Mouse (Mus musculus): ENCODE measurements around the gene Ttc6. TPM values are rescaled to one million over a fixed set of nuclear protein-coding genes. Genes with fewer than 3 reads are reported as not detected.

Ttc6 gene
- polyA plus RNA-seq, 1 experiment from 2014 or later = 0.62 TPM

DNA sequence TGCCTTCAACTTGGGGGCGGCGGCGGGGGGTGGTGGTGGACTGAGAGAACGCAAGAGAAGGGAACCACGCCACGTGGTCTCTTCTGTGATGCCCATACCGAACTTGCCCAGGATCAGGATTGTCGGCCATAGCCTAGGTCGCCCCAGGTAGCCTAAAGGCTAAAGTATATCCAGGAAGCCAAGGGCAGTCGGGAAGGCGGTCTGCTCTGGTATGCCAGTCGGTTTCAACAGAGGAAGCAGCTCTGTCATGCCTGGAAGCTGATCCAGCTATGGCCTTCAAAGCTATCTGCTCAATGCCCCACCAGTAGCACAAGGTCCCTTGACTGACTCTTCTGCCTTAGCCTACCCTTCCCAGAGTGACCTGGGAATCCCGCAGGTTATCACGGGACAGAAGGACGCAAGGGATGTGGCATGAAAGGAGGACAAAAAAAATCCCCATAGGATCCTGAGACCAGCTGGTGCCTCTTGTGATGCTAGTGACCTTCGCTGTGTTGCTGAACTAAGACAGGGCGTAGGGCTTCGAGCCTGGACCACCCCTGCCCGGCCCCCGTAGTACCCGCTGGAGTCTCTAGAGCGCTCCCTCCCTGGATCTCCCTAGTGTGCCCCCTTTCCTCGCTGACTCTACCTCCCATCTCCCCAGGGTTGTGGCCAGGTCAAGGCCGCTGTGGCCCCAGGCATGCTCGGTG lies 14.8 kb upstream of the Ttc6 start:
- peaks cover 99% of the 10 kb centered on the region for H3K27me3 ChIP-seq (ENCODE audit: insufficient read depth, poor library complexity, severe bottlenecking)

DNA sequence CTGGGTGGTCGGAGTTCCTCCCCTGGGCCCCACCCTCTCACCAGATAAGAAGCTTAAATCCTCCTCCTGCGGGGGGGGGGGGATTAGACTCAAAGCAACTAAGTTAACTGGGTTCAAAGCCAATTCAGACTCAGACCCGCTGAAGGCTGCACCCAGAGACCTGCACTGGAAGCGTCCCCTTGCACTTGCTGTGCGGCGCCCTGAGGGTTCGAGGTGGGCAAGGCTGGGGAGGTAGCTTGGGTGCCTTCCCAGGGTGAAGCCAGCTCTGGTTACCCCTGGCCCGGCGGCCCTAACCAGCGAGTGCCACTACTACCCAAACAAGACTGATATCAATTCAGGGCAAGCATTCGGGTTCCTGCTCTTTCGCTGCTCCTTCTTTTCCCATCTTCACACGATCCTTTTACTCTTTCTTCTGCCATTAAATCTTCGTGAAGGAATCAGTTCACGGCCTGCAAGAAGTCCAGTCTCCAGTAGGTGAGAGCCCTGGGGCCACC lies 14.2 kb upstream of the Ttc6 start:
- DNase-seq (ENCODE audit: low spot score) = peak; percentile 74
- H3K4me3 ChIP-seq = peak overlapping the region; percentile 18; the same call in 1 of the 2 replicates

More for the DNA sequence above, 14.8 kb upstream of the Ttc6 start:
- H3K9me3 ChIP-seq = no peaks in the 10 kb centered on the region
- 2% methylated on average over 25 of the region's 25 CpGs for WGBS
- no peak overlapping the region for H3K27ac ChIP-seq
- no peaks in the 10 kb centered on the region for H3K36me3 ChIP-seq
- H3K4me3 ChIP-seq = peak overlapping the region; percentile 19
- H3K4me1 ChIP-seq = peaks cover 30% of the 10 kb centered on the region
- no peak for DNase-seq (ENCODE audit: low spot score)

GRCm38 (mm10) chr12:57550181-57550808 lies 13.6 kb upstream of the Ttc6 start:
- WGBS = 1% methylated on average over 31 of the region's 31 CpGs
- H3K4me3 ChIP-seq = no peak overlapping the region
- no peak overlapping the region for H3K27ac ChIP-seq
- H3K36me3 ChIP-seq = no peaks in the 10 kb centered on the region
- DNase-seq (ENCODE audit: low spot score) = peak; percentile 74
- peaks cover 96% of the 10 kb centered on the region for H3K27me3 ChIP-seq (ENCODE audit: insufficient read depth, poor library complexity, severe bottlenecking)
- no peaks in the 10 kb centered on the region for H3K9me3 ChIP-seq
- H3K4me1 ChIP-seq = peaks cover 28% of the 10 kb centered on the region

More for the DNA sequence above, 14.2 kb upstream of the Ttc6 start:
- Histone ChIP-seq H3K4me1 (peaks cover 30% of the 10 kb centered on the region), H3K36me3 (no peaks in the 10 kb centered on the region), H3K27me3 (ENCODE audit: insufficient read depth, poor library complexity, severe bottlenecking) (peaks cover 99% of the 10 kb centered on the region), H3K9me3 (no peaks in the 10 kb centered on the region), H3K27ac (no peak overlapping the region)
- WGBS = under 1% methylated on average over 15 of the region's 15 CpGs

GRCm38 (mm10) chr12:57550881-57551280 lies 13.0 kb upstream of the Ttc6 start:
- no peak for DNase-seq (ENCODE audit: low spot score)
- Histone ChIP-seq H3K4me1 (peaks cover 25% of the 10 kb centered on the region), H3K27ac (no peak overlapping the region), H3K36me3 (no peaks in the 10 kb centered on the region), H3K9me3 (no peaks in the 10 kb centered on the region), H3K4me3 (no peak overlapping the region), H3K27me3 (ENCODE audit: insufficient read depth, poor library complexity, severe bottlenecking) (peaks cover 93% of the 10 kb centered on the region)
- WGBS = 2% methylated on average over 8 of the region's 8 CpGs

DNA sequence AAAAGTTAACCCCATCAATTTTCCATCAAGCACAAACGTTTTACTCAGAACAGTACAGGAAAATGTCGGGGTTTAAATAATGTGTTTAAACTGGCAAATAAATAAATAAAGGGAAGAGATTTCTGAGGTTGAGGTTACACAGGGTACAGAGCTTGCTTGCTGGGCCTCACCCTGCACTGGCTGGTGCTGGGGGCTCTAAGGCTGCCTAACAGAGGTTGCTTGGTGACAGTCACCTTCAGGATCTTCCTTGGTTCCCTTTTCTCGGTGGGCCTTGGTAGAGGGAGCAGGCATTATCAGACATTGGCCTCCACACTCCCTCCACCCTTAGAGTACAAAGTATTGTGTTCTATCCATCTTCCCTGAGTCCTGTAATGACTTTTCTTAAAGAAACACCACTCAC lies 11.6 kb upstream of the Ttc6 start:
- Histone ChIP-seq H3K9me3 (no peaks in the 10 kb centered on the region), H3K4me3 (no peak overlapping the region), H3K36me3 (no peaks in the 10 kb centered on the region), H3K27ac (no peak overlapping the region), H3K27me3 (ENCODE audit: insufficient read depth, poor library complexity, severe bottlenecking) (peaks cover 84% of the 10 kb centered on the region), H3K4me1 (peaks cover 17% of the 10 kb centered on the region)
- 13% methylated on average over 3 of the region's 3 CpGs for WGBS
- DNase-seq (ENCODE audit: low spot score) = no peak

- H3K27ac ChIP-seq = no peak overlapping the region
- WGBS = 38% methylated on average over 3 of the region's 3 CpGs
- peaks cover 9% of the 10 kb centered on the region for H3K4me1 ChIP-seq
- no peaks in the 10 kb centered on the region for H3K36me3 ChIP-seq
- no peaks in the 10 kb centered on the region for H3K9me3 ChIP-seq
- H3K4me3 ChIP-seq = no peak overlapping the region
- H3K27me3 ChIP-seq (ENCODE audit: insufficient read depth, poor library complexity, severe bottlenecking) = peaks cover 66% of the 10 kb centered on the region
- no peak for DNase-seq (ENCODE audit: low spot score)
These were observed 9.8 kb upstream of the Ttc6 start for GRCm38 (mm10) chr12:57554091-57554490.

- H3K27ac ChIP-seq = no peak overlapping the region
- peaks cover 32% of the 10 kb centered on the region for H3K27me3 ChIP-seq (ENCODE audit: insufficient read depth, poor library complexity, severe bottlenecking)
- no peaks in the 10 kb centered on the region for H3K36me3 ChIP-seq
- no peak for DNase-seq (ENCODE audit: low spot score)
- WGBS = 9% methylated on average over 9 of the region's 9 CpGs
- peak overlapping the region; percentile 30; the same call in 1 of the 2 replicates for H3K4me3 ChIP-seq
- H3K9me3 ChIP-seq = no peaks in the 10 kb centered on the region
- 0 out of 2 replicates have a peak, but pooled peaks cover 9% of the 10 kb centered on the region for H3K4me1 ChIP-seq
These were observed 7.9 kb downstream of the Ttc6 start for GRCm38 (mm10) chr12:57571773-57572172.

DNA sequence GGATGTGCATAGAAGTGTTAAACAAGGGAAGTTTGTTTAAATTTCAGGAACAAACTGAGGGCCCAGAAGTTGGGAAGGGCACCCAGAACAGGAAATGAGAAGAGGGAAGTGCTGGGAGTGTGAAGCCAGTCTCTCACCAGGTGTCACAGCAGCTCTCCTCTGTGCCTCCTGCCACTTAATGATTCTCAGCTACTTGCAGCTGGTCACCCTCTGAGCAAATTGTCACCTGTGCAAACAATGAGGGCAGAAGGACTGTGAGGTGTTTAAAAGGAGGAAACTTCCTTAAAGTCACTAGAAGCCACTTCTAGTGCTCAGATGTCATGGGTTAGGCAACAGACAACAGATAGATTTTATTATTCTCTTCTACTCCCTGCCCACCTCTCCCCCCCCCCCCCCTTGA lies 8.5 kb downstream of the Ttc6 start:
- H3K4me1 ChIP-seq = 0 out of 2 replicates have a peak, but pooled peaks cover 9% of the 10 kb centered on the region
- H3K27ac ChIP-seq = no peak overlapping the region
- DNase-seq (ENCODE audit: low spot score) = no peak
- H3K9me3 ChIP-seq = no peaks in the 10 kb centered on the region
- no peak overlapping the region for H3K4me3 ChIP-seq
- H3K27me3 ChIP-seq (ENCODE audit: insufficient read depth, poor library complexity, severe bottlenecking) = peaks cover 37% of the 10 kb centered on the region
- H3K36me3 ChIP-seq = no peaks in the 10 kb centered on the region

GRCm38 (mm10) chr12:57575931-57576628 lies 12.2 kb downstream of the Ttc6 start:
- Histone ChIP-seq H3K27ac (peak overlapping the region; percentile 69), H3K27me3 (ENCODE audit: insufficient read depth, poor library complexity, severe bottlenecking) (peaks cover 40% of the 10 kb centered on the region), H3K36me3 (no peaks in the 10 kb centered on the region), H3K4me3 (peak overlapping the region; percentile 67), H3K4me1 (0 out of 2 replicates have a peak, but pooled peaks cover 9% of the 10 kb centered on the region), H3K9me3 (no peaks in the 10 kb centered on the region)
- DNase-seq (ENCODE audit: low spot score) = no peak
- 1% methylated on average over 80 of the region's 81 CpGs for WGBS

DNA sequence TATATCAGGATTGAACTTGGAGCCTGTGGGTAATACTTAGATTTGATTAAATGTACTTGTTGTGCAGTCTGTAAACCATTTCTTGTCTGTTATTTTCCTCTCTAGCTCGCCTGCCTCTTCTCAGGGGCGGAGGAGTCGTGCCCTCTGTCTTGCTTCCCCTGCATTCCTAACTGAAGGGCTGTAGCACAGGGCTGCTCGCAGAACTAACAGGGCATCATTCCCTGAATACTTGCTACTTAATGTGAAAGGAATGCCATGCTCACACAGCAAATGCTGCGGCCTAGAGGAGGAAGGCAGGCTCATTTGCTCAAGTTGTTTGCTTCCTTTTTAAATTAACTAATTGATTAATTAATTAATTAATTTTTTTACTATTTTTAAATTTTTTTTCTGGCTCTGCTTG lies 43.7 kb downstream of the Ttc6 start:
- WGBS = 28% methylated on average over 5 of the region's 5 CpGs
- peak; percentile 83 for DNase-seq (ENCODE audit: low spot score)
- no peak overlapping the region for H3K4me3 ChIP-seq
- no peak overlapping the region for H3K27ac ChIP-seq
- H3K4me1 ChIP-seq = no peaks in the 10 kb centered on the region
- no peaks in the 10 kb centered on the region for H3K36me3 ChIP-seq
- H3K27me3 ChIP-seq (ENCODE audit: insufficient read depth, poor library complexity, severe bottlenecking) = no peaks in the 10 kb centered on the region
- H3K9me3 ChIP-seq = no peaks in the 10 kb centered on the region

DNA sequence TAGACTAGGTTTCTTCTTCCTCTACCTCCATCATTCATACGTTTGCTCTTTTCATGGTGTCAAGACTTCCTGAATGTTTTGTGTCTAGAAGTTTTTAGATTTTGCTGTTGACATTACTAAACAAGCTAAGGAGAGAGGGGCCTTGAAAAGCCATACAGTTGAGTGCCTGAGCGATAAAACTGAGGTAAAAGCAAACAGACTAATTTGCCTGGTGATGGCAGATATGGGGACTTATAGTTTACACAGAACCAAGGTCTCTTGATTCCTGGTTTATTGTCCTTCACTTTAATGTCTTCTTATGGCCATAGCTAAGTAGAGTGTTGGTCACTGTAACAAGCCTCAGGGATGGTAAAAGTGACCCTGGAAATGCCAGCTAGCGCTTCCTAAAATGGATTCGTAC lies 51.2 kb downstream of the Ttc6 start:
- no peak overlapping the region for H3K27ac ChIP-seq
- no peak overlapping the region for H3K4me3 ChIP-seq
- no peaks in the 10 kb centered on the region for H3K36me3 ChIP-seq
- no peak for DNase-seq (ENCODE audit: low spot score)
- WGBS = 84% methylated on average over 4 of the region's 4 CpGs
- H3K4me1 ChIP-seq = no peaks in the 10 kb centered on the region
- H3K9me3 ChIP-seq = no peaks in the 10 kb centered on the region
- H3K27me3 ChIP-seq (ENCODE audit: insufficient read depth, poor library complexity, severe bottlenecking) = no peaks in the 10 kb centered on the region

- no peaks in the 10 kb centered on the region for H3K9me3 ChIP-seq
- 0 out of 2 replicates have a peak, but pooled peaks cover 6% of the 10 kb centered on the region for H3K4me1 ChIP-seq
- WGBS = 69% methylated on average over 5 of the region's 5 CpGs
- no peak overlapping the region for H3K4me3 ChIP-seq
- H3K27me3 ChIP-seq (ENCODE audit: insufficient read depth, poor library complexity, severe bottlenecking) = no peaks in the 10 kb centered on the region
- no peak overlapping the region for H3K27ac ChIP-seq
- H3K36me3 ChIP-seq = no peaks in the 10 kb centered on the region
- no peak for DNase-seq (ENCODE audit: low spot score)
These were observed 58.1 kb downstream of the Ttc6 start for GRCm38 (mm10) chr12:57622030-57622429.

- no peaks in the 10 kb centered on the region for H3K27me3 ChIP-seq (ENCODE audit: insufficient read depth, poor library complexity, severe bottlenecking)
- WGBS = 21% methylated on average over 7 of the region's 7 CpGs
These were observed 59.4 kb downstream of the Ttc6 start for GRCm38 (mm10) chr12:57623264-57623663.

More at GRCm38 (mm10) chr12:57623264-57623663, 59.4 kb downstream of the Ttc6 start:
- Histone ChIP-seq H3K36me3 (no peaks in the 10 kb centered on the region), H3K4me3 (peak overlapping the region; percentile 24; the same call in 1 of the 2 replicates), H3K27ac (no peak overlapping the region), H3K4me1 (0 out of 2 replicates have a peak, but pooled peaks cover 6% of the 10 kb centered on the region), H3K9me3 (no peaks in the 10 kb centered on the region)
- no peak for DNase-seq (ENCODE audit: low spot score)

Measured in heart, embryonic 10.5 days (tissue).